Mouse (Mus musculus) adrenal gland, postnatal 36 days (tissue): Measurements from ENCODE around the gene Hoxb7. TPM values are rescaled to one million over a fixed set of nuclear protein-coding genes. Genes with fewer than 3 reads are reported as not detected.

Experiments used
- DNase-seq, 2 experiments: peaks; one replicate each; pipeline ENCODE4 v3.0.0; 2021; ENCODE audit warnings: mixed read lengths in 1 of 2
- total RNA-seq, 2 experiments: library from RNA; stranded (reverse); gene quantifications; 2 replicates each; pipeline ENCODE4 v1.2.3; 2021

Hoxb7 gene
- total RNA-seq, 2 experiments from 2014 or later: 35.5 to 49.8 TPM

DNA sequence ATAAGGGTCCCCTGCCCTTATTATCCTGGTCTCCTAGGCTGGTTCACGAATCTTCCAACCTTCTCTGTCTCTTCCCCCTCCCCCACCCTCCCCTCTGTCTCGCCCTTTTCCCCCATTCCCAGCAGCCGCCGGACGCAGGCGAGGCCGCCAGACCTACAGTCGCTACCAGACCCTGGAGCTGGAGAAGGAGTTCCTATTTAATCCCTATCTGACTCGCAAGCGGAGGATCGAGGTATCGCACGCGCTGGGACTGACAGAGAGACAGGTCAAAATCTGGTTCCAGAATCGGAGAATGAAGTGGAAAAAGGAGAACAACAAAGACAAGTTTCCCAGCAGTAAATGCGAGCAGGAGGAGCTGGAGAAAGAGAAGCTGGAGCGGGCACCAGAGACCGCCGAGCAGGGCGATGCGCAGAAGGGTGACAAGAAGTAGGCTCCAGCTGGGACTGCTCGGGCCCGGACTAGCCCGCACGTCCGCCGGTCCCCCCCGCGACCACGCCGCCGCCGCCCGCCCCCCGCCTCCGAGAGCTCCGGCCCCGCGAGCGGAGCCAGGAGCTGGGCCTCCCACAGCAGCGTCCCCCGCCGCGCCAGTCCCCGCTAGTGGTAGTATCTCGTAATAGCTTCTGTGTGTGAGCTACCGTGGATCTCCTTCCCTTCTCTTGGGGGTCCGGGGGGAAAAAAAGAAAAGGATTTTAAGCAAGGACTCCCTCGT lies 2.2 kb upstream of the Hoxb7 start:
- peak in 1 of 2 experiments; percentile 74 for DNase-seq

GRCm38 (mm10) chr11:96284774-96285734 lies 1.4 kb upstream of the Hoxb7 start:
- DNase-seq: peak; percentile 86 to 87

- peak; percentile 63 to 72 for DNase-seq
Observed at GRCm38 (mm10) chr11:96286739-96287385, 439 bp downstream of the Hoxb7 start.

DNA sequence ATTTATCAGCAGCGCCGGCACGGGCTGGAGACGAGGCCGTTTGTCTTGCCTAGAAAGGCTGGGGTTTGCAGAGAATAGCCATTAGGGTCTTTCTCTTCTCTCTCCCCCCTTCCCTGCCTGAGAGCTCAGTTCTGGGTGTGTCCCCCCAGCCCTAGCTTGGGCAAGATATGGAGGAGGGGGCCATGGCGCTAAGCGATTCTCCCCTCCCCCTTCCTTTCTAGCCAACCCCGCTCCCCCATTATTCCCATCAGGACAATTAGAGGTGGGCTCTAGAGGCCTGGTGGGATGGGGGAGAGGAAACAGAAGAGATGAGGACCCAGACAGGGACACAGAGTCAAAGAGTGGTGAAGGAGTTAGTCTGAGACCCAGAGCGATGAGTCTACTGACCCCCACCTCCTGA lies 988 bp downstream of the Hoxb7 start:
- peak in 1 of 2 experiments; percentile 20 for DNase-seq

DNA sequence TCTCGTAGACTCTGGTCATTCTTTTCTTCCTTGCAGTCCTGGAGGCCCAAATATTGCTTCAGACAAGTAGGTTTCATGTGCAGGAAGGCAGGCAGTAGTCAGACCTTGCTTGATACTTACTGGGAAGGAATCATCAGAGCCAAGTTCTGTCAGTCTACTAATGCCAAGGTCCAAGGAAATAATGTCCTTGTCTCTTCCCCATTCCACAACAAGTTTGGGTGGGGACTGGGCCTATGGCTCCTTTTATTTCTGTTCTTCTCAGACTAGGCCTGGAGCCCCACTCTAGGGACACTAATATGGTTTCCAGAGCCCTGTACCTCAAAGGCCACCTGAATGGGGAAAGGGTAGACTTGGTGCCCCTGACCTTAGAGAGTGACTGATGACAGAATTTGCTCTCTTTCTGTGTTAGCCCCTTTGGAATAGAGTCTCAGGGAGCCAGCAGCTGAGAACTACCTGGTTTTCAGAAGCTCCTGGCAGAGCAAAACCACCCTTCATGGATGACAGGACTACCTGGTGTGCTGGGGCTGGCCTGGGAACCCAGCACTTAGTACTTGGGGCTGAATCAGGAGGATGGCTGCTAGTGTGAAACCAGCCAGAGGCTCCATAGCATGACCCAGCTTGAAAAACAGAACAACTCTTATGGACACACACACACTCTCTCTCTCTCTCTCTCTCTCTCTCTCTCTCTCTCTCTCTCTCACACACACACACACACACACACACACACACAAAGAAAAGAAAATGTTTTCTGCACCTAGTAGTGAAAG lies 2.2 kb downstream of the Hoxb7 start:
- DNase-seq: peak in 1 of 2 experiments; percentile 23

DNA sequence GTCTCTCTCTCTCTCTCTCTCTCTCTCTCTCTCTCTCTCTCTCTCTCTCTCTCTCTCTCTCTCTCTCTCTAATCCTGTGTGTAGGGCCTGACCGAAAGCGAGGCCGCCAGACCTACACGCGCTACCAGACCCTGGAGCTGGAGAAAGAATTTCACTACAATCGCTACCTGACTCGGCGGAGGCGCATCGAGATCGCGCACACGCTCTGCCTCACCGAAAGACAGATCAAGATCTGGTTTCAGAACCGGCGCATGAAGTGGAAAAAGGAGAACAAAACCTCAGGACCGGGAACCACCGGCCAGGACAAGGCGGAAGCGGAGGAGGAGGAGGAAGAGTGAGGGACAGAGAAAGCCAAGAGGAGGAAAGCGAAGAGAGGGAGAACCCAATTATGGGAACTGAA lies 2.9 kb downstream of the Hoxb7 start:
- DNase-seq: peak in 1 of 2 experiments; percentile 32

GRCm38 (mm10) chr11:96289837-96290236 lies 3.4 kb downstream of the Hoxb7 start:
- DNase-seq: no peak

DNA sequence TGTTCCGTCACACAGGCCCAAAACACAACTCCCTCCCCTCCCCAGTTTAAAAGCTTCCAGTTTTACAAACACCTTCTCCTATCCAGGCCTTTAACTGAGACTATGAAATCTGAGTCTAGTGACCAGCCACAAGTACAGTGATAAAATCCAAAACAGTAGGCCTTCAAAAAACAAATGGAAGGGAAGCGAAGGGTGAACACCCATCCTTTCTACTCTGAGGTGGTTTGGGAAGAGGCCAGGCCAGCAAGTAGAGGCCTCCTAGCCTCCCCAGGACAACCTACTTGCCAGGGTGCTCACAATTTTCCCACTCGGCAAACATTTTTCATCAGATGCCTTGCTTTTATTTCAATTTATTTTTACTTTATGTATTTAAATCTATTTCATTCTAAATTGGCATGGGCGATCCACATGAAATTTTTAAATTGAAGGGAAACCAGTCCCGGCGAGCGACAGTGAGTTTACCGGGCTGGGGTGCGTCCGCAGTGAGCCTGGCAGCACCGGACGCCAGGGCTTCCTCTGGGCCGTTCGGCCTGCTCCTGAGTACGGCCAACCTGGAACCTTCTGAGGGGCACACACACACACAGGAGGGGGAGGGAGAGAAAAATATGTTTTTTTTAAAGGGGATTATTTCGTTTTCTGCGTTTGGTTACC lies 4.4 kb downstream of the Hoxb7 start:
- DNase-seq: no peak

- peak; percentile 86 to 88 for DNase-seq
Observed at GRCm38 (mm10) chr11:96291681-96292564, 5.5 kb downstream of the Hoxb7 start, which contains the start of gene Hoxb6. Gene Hoxb6, plus strand, starts transcription at chr11:96292476.

- peak in 1 of 2 experiments; percentile 64 for DNase-seq
Observed at GRCm38 (mm10) chr11:96292565-96293301, 6.3 kb downstream of the Hoxb7 start.

GRCm38 (mm10) chr11:96293302-96293921 lies 7.0 kb downstream of the Hoxb7 start:
- no peak for DNase-seq

DNA sequence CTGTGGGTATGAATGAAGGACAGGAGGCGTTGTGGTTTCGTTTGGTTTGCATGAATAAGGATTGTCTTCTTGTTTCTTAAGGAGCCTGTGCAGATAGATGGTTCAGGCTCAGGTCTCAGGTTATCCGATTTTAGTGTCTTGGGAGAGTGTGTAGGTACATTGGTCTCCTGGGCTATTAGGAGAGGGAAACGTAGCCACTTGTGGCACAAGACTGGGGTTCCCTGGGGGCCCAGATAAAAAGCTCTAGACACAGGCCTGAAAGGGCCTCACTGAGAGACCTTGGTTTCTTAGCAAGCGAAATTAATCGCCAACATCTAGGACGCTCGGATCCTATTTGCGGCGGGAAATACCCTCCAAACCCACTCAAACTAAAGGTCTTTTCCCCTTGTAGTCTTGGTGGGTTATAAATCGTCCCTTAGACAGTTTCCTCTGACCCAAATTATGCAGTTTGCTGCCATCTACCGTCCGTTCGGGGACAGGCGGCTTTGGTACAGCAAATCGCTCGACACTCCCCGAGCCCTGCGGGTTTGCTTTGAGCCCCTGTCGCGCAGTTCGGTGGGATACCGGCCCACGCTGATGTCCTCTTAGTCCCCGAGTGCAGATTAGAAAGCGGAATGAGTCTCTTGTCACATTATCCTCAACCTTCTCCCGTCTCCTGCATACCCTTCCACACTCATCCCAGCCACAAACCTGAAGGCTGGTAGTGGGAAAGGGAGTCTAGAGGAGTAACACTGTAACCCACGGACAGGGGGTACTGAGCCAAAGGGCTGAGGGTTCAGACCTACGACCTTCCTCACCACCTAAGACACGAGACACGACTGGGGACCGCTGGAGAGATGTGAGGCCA lies 8.0 kb downstream of the Hoxb7 start:
- DNase-seq: peak; percentile 89 to 91

DNA sequence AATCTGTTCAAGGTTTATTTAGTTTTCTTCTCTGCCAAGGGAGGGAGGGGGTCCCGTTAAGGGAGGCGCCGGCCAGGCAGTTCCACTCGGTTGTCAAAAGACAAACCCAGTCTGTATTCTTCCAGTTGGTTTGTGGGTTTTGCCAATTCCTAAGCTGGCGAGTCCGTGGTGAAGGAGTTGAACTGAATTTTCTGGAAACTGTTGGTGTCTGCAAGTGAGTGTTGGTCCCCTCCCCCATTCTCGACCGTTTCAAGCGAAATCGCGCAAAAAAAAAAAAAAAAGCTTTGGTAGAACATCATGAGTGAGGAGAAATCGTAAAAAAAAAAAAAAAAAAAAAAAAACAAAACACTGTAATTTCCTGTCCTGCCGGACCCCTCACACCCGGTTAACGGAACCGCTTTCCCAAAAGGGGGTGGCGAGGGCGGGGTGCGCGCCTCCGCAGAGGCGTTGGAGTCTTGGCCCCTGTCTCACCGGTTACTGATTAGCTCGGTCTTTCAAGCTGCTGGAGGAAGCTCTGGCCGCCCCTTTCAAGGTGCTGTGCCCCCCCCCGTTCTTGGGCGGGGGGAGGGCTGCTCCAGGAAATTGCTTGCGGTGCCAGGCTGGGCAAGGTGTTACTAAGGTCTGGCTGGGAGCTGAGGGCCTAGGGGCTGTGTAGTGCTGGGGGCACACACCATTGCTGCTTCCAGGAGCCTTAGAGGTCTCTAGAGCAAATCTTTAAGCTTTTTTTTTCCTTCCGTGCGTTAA lies 8.8 kb downstream of the Hoxb7 start:
- DNase-seq: no peak

GRCm38 (mm10) chr11:96296997-96297396 lies 10.6 kb downstream of the Hoxb7 start:
- no peak for DNase-seq

DNA sequence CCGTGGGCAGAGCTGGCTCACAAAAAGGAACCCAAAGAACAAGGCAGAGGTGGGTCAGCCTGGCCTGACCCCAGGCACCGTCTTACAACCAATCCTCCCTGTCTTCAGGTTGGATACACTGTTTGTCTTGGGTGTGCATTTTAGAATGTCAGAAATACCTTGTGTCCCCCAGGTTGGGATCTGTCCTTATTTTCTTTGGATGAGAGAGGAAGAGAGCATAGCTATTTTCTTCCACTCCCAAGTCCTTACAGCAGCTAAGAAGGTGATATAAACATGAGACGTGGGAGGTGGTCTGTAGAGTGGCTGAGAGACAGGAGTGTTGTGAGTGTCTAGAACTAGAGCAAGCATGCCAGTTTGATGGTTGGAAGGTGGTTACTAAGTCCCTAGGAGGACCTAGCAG lies 11.0 kb downstream of the Hoxb7 start:
- no peak for DNase-seq

- no peak for DNase-seq
Observed at GRCm38 (mm10) chr11:96297968-96298635, 11.7 kb downstream of the Hoxb7 start.
